Mouse (Mus musculus): ENCODE data around the gene Kmt2c. TPM values are rescaled to one million over a fixed set of nuclear protein-coding genes. Genes with fewer than 3 reads are reported as not detected.
"Not testable (repeated sequence)": the region's sequence is repeated elsewhere in the genome, so short reads cannot be mapped to it uniquely, and the experiment has no call there.

Gene Kmt2c
- polyA plus RNA-seq, 2 experiments from 2014 or later = 37.5 to 38.5 TPM

DNA sequence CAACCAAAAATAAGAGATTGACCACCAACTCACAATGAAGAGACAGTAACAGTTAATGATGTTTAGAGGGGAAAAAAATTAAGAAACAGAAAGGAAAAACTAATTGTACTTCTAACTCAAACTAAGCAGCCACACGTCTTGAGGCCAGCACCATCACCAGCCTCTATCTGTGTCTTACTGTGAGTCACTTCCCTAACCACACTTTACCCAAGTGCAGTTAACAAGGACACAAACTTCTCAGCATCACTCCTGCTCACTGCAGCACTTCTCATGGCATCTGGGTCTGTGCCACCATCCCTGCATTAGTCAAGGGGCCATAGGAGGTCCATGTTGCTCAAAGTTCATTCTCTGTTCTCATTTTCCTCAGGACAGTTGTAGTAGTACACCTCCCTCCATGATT lies 131.5 kb downstream of the Kmt2c start:
- ATAC-seq = no peak

DNA sequence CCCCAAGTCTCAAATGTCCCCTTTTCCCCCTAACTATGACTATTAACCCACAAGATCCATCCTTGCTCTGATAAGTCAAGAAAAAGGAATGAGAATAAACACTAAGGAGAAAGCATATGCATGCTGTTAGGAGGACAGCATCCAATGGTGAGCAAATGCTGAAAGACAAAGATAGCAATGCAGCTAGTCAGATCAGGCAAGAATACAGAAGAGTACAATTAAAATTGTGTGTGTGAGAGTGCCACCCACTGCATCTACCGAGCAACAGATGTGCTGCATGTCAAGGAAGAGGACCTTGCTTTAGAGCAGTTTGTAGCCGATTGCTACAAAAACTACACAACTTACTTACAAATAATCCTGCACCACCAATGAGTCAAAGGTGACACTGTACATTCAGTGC lies 145.1 kb downstream of the Kmt2c start:
- ATAC-seq = no peak

- ATAC-seq = no peak
Measured at GRCm38 (mm10) chr5:25331322-25331721, 167.3 kb downstream of the Kmt2c start.

- no peak for ATAC-seq
Measured at GRCm38 (mm10) chr5:25313881-25314280, 184.7 kb downstream of the Kmt2c start.

- no peak for ATAC-seq
Measured at GRCm38 (mm10) chr5:25310226-25310625, 188.4 kb downstream of the Kmt2c start.

- ATAC-seq = no peak
Measured at GRCm38 (mm10) chr5:25296830-25297229, 201.8 kb downstream of the Kmt2c start.

- no peak for ATAC-seq
Measured at GRCm38 (mm10) chr5:25283988-25284387, 214.6 kb downstream of the Kmt2c start.

DNA sequence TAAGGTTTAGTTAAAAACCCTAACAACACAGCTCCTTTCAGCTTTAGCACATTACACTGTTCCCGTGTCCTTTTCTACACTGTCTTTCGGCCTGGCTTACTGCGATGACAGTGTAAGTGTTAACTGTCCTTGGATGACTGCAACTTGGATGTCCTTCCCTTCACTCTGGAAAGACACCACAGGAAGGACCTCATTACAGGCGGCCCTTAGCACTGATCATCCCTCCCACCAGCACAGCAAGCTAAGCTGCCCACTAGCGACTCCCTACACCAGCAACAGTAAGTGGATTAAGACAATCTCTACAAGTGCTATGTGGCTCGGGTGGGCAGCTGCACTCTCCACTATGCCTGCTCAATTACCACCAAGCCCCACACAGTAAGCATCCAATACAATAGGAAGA lies 222.2 kb downstream of the Kmt2c start:
- no peak for ATAC-seq

DNA sequence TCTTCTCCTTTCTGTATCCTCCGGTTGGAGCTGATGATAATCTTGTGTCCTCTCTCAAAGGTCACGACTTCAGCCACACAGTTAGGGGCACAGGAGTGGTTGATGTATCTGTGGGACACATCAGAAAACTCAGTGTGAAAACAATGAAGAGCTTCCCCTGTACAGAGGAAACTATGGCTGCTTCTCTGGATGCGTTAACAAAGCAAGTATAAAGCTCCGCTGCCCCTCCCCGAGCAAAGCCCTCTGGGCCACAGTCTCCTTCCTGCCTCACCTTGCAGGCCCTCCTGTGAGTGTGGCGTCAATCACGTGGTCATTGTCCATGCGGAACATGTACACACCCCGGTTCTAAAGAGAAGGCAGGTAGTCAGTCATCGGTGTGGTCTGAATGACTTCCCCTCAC lies 223.0 kb downstream of the Kmt2c start:
- ATAC-seq = no peak

- no peak for ATAC-seq
Measured at GRCm38 (mm10) chr5:25268258-25268888, 230.2 kb downstream of the Kmt2c start.

GRCm38 (mm10) chr5:25262266-25262665 lies 236.3 kb downstream of the Kmt2c start:
- ATAC-seq = no peak

- no peak for ATAC-seq
Measured at GRCm38 (mm10) chr5:25261452-25261851, 237.1 kb downstream of the Kmt2c start.

GRCm38 (mm10) chr5:25256686-25257085 lies 241.9 kb downstream of the Kmt2c start:
- ATAC-seq = no peak

- no peak for ATAC-seq
Measured at GRCm38 (mm10) chr5:25254491-25254890, 244.1 kb downstream of the Kmt2c start.

DNA sequence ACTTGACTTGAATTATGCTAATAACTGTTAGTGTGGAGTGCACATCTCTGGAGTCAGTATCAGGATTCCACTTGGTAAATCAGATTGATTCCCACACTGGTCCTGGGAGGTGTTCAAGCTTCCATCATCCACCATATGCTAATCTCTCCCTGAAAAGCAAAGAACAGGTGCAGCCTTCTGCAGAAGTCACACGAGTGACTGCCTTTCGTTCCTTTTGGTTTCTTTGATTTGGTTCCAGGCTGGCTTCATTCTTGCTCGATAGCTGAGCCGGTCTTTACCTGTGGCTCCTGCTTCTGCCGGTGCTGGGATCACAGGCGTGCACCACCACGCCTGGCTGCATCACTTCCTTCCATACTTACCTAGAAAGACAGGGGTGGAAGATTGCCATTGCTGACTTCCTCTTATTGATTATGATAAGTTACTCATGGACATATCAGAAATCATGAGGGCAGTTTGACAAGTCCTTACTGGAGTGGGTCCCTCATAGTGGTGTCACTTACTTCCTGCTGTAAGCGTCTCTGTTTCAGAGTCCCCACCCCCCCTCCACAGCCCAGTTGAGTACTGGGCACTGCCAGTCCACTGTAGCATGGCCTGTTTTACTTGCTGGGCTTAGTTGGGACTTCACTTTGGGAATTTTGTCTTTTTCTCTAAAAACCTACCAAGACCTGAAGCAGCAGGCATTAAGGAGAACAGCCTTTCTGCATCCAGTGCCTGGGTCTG lies 245.6 kb downstream of the Kmt2c start:
- no peak for ATAC-seq

DNA sequence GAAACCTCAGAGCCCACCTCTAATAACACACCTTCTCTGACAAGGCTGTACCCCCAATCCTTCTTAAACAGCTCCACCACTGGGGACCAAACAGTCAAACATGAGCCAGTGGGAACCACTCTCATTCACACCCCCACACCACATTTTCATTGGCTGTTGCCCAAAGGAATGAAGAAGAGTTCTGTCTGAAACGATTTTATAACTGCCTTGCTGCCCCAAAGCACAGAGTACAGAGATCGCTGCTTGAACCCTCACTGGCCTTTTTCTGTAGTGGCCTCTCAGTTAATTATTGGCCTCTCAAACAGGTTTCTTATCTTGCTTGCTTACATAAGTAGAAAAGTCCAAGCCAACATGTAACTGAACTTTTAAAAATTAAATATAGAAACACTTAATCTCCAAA lies 246.2 kb downstream of the Kmt2c start:
- ATAC-seq = no peak

- ATAC-seq = no peak
Measured at GRCm38 (mm10) chr5:25247036-25247435, 251.5 kb downstream of the Kmt2c start.

DNA sequence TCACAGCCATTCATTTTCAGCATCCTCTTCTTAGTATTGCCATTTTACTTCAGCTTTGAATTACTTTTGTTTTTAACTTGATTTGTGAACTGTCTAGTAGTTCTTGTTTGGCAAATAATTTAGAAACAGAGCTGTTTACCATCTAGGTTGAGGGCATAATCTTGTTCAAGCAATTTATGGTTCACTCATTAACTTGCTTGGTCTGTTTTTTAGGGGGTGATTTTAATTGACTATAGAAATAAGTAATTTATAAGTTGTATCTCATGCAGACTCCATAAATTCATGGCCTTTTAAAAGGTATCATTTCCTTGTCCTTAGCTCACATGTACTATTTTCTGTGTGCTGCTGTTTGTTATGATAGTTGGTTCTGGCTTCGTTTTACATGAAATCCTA lies 252.1 kb downstream of the Kmt2c start:
- ATAC-seq = no peak

DNA sequence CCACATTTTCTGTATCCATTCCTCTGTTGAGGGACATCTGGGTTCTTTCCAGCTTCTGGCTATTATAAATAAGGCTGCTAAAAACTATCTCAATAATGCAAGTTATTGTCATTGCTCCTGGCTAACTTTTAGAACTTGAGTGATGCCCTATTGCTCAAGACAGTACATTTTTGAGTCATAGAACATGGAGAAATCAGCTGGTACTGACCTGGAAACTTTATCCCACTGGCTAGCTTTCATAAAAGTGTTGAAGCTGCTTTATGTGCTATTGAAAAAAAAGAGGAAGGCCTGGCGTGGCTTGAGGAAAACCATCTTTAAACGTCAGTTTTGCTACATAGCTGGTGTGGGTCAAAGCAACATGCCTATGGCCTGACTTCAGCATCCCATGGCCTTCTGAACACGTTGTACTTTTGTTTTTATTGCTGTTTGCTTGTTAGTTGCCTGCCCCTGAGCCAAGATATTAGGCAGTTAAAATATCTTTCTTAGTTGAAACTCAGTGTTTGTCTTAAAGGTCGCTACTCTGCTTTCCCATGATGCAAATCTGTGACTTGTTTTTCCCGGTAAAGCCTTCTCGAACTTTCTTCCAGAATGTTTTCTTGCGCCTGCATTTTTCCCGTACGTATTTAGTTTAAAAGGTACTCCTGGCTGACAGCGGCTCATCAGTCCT lies 252.6 kb downstream of the Kmt2c start:
- ATAC-seq = no peak

DNA sequence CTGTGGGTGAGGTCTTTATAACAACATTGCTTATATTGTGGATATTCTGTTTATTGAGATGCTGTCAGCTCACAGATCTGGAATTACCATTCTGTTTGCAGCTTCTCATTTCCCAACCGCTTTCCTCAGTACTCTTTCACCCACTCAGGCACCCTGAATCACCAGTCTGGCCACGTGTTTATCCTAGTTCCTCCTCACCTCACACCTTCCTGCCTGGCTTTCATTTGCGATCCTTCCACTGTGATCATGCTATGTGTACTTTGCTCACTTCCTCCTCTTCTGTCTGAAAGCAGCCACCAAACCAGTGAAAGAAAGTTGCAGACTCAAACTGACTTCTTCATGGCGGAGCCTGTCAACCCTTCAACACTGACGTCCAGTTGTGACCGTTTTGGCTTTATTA lies 255.5 kb downstream of the Kmt2c start:
- no peak for ATAC-seq

DNA sequence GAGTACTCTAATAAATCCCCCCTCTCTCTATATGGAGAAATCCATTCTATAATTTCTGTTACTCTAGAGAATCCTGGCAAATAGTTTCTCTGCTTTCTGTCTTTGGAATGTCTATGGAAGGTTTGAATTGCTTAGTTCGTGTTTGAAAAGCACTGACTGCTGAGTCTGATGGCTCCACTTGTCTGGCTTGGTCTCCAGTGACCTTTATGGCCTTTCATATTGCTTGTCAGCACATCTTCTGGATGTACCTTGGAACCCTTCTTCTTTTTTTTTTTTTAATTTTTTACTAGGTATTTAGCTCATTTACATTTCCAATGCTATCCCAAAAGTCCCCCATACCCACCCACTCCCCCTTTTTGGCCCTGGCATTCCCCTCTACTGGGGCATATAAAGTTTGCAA lies 274.2 kb downstream of the Kmt2c start:
- not testable (repeated sequence) for ATAC-seq

- peak; percentile 98 for ATAC-seq
Measured at GRCm38 (mm10) chr5:25222752-25223702, 275.6 kb downstream of the Kmt2c start, which contains the start of gene E130116L18Rik. TSS of gene E130116L18Rik (minus strand) at chr5:25223153.
